Mouse (Mus musculus): ENCODE results near the gene Prtn3.

DNA sequence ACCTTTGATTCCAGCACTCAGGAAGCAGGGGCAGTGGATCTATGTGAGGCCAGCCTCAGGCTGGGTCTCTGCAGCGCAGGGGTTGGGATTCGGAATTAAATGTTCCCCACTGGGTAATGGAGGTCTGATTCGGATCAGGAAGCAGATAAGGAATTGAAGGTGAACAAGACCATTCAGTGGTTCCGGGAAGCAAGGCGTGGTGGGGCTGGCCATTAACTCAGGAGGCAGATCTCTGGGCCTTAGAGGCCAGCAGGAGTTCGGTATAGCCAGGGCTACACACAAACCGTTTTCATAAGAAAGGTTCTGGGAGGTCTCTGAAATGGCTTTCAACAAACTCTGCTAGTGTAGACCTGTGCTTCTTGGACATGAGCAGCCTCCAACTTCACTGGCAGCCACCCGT lies 21.4 kb upstream of the Prtn3 start:
- TF ChIP-seq CTCF (IDR thresholded peaks at IDR 0.05; ENCODE audit: low read depth) (no peak), EP300 (IDR thresholded peaks at IDR 0.05; ENCODE audit: low read depth) (no peak)
